Mouse (Mus musculus) heart, embryonic 10.5 days (tissue): ENCODE data around the gene Ucp2. TPM values are rescaled to one million over a fixed set of nuclear protein-coding genes. Genes with fewer than 3 reads are reported as not detected.
"Not testable (repeated sequence)": the region's sequence is repeated elsewhere in the genome, so short reads cannot be mapped to it uniquely, and the experiment has no call there.

ENCODE experiments used
- DNase-seq: peaks from one replicate; pipeline ENCODE4 v3.0.0-alpha.2; 2017; ENCODE audit warnings: low spot score
- H3K27ac ChIP-seq: fragments of 300-500 bp; sonication (generic); 2 replicates; pipeline ENCODE4 v1.5.1; 2016; ENCODE audit warnings: mild to moderate bottlenecking
- H3K27me3 ChIP-seq: fragments of 300-500 bp; sonication (generic); 2 replicates; pipeline ENCODE4 v1.6.1; 2016; ENCODE audit warnings: mild to moderate bottlenecking; ENCODE audit not compliant: poor library complexity, insufficient read depth, severe bottlenecking
- H3K36me3 ChIP-seq: fragments of 300-500 bp; sonication (generic); 2 replicates; pipeline ENCODE4 v1.6.1; 2016; ENCODE audit warnings: mild to moderate bottlenecking, moderate library complexity
- H3K4me1 ChIP-seq: fragments of 300-500 bp; sonication (generic); 2 replicates; pipeline ENCODE4 v1.6.1; 2016; ENCODE audit warnings: mild to moderate bottlenecking
- H3K4me3 ChIP-seq: fragments of 300-500 bp; sonication (generic); 2 replicates; pipeline ENCODE4 v1.5.1; 2016; ENCODE audit warnings: mild to moderate bottlenecking, moderate library complexity
- H3K9me3 ChIP-seq: fragments of 300-500 bp; sonication (generic); 2 replicates; pipeline ENCODE4 v1.6.1; 2016; ENCODE audit warnings: mild to moderate bottlenecking, moderate library complexity
- WGBS: fragments of 180-500 bp; shearing (Covaris S2); methylation state at CpG from one replicate; pipeline ENCODE4 v1.1.7; 2016; 5-methylcytosine and 5-hydroxymethylcytosine counted together
- polyA plus RNA-seq: library from polyadenylated mRNA; unstranded; fragments of >200 nt; fragmentation: Nextera tagmentation; extraction: Ambion mirVana; gene quantifications from 2 replicates; pipeline ENCODE4 v1.2.1, GENCODE M21; 2016

Gene Ucp2
- polyA plus RNA-seq, 1 experiment from 2014 or later = 165 TPM

DNA sequence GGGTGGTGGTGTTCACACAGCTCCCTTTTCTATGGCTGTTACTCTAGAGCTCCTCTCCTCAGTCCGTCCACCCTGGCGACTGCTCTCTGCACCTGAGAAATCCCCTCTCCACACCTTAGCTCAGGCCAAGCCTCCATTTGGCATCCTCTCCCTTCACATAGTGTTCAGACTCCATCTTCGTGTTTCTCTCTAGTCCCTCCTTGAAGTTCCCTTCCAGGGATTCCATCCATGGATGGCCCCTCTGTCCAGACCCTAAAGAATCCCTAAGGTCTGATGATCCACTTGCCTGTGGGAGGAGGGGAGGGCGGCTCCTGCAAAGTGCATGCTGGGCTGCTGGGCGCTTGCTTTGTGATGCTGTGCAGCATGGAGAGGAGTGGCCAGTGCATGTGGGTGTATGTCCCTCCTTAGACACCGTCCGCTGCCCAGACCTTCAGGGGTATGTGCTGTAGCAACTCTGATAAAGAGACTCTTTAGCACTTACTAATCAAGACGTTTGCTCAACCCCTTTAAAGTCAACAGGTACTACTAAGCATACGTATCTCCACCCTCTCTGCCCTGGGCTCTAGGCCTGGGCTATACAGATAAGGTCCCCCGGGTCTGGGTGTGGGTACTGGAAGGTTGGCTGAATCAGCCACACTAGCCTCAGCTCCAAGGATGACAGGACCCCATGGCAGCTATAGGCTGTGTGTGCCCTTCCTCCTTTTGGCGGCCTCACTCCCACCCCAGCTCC is 26.2 kb upstream of the Ucp2 start:
- WGBS = 69% methylated on average over 11 of the region's 11 CpGs
- Histone ChIP-seq H3K4me3 (peak overlapping the region; percentile 36; the same call in 1 of the 2 replicates), H3K4me1 (peaks cover 44% of the 10 kb centered on the region), H3K27me3 (no peaks in the 10 kb centered on the region), H3K27ac (peak overlapping the region; percentile 79), H3K9me3 (no peaks in the 10 kb centered on the region), H3K36me3 (peaks cover 26% of the 10 kb centered on the region; the same call in 1 of the 2 replicates)
- peak; percentile 95 for DNase-seq

DNA sequence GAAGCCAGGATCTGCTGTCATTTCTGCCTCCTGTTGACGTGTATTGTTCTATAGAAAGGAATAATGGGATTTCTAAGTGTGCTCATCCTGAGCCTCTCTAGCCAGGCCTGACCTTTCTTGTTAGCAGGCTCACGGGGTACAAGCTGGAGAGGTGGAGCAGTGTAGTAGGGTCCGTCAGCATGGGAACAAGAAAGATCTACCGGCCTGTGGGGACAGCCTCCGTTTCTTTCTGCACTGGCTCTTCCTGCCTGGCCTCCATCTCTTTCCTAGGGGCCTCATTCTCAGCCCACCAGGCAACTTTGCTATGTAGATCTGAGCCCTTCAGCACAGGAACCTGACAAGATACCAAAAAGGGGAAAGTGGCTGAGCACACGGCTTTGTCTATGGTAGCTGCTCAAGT is 24.4 kb upstream of the Ucp2 start:
- Histone ChIP-seq H3K4me1 (peaks cover 61% of the 10 kb centered on the region), H3K4me3 (no peak overlapping the region), H3K27me3 (no peaks in the 10 kb centered on the region), H3K36me3 (peaks cover 20% of the 10 kb centered on the region; the same call in 1 of the 2 replicates), H3K9me3 (no peaks in the 10 kb centered on the region), H3K27ac (peak overlapping the region; percentile 79; the same call in 1 of the 2 replicates)
- WGBS = 83% methylated on average over 6 of the region's 6 CpGs
- DNase-seq = no peak

DNA sequence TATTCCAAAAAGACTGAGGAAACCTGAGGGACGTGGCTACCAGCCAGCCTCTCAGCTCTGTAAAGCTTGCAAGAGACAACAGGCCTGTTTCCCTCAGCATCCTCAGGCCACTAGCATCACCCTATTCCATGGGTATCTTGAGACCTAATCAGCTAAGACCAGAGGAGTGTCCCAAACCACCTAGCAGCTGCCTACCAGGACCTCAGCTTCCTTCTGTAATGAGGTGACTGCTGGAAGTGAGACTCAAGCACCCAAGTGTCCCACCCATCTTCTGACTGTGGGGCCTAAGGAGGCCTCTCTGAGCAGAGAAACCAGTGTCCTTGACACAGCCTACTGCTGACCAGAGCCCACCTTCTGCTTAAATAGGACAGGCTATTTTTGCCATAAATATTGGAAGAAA is 23.6 kb upstream of the Ucp2 start:
- 92% methylated on average over 1 of the region's 1 CpGs for WGBS
- H3K9me3 ChIP-seq = no peaks in the 10 kb centered on the region
- peaks cover 62% of the 10 kb centered on the region for H3K4me1 ChIP-seq
- no peak overlapping the region for H3K4me3 ChIP-seq
- H3K27ac ChIP-seq = no peak overlapping the region; the same call in 1 of the 2 replicates
- no peak for DNase-seq
- H3K27me3 ChIP-seq = no peaks in the 10 kb centered on the region
- H3K36me3 ChIP-seq = peaks cover 16% of the 10 kb centered on the region; the same call in 1 of the 2 replicates

DNA sequence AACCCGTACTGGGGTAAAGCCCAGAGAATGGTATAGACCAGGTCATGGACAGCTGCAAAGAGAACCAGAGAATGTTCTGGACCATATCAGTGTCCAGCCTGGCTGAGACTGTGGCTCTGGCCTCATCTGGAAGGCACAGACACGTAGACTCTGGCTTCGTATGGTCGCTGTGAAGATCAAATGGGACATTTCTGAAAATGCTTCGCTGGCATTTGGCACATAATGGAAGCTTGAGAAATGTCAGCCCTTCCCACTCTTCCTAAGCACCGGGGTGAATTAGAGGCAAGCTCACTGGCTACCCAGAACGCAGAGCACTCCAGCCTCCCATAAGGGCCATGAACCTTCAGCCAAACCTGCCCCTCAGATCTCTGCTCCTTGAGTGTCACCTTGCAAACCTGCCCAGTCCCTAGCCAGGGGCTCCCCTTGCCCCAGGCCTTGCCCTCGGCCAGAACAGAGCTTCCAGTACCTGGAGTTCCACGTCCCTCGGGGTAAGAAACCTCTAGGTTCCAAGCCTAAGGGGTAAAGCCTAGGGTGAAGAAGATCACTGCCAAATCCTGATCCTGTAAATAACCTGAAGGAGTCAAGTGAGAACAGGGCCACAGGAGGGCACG is 22.2 kb upstream of the Ucp2 start:
- no peak overlapping the region for H3K27ac ChIP-seq
- no peaks in the 10 kb centered on the region for H3K9me3 ChIP-seq
- peaks cover 56% of the 10 kb centered on the region for H3K4me1 ChIP-seq
- peaks cover 16% of the 10 kb centered on the region; the same call in 1 of the 2 replicates for H3K36me3 ChIP-seq
- H3K4me3 ChIP-seq = no peak overlapping the region
- whole genome bisulfite sequencing = 91% methylated on average over 11 of the region's 11 CpGs
- DNase-seq = no peak
- H3K27me3 ChIP-seq = no peaks in the 10 kb centered on the region

DNA sequence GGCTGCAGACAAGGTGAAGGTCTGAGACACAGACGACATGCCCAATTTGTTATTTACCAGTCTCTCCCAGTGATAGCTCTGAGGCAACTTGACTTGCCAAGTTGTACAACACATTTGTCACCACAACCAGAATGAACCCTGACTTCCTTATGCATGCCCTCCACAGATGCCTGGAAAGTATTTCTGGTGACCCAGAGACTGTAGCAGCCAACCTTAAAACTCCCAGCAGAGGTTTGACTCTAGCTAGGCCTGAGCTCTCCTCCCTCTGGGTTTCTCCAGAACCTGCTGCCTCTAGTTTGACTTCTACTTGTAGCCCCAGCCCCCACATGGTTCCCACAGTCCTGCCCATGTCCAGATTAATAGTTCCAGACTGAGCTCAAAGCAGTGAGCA is 21.7 kb upstream of the Ucp2 start:
- H3K27me3 ChIP-seq = no peaks in the 10 kb centered on the region

DNA sequence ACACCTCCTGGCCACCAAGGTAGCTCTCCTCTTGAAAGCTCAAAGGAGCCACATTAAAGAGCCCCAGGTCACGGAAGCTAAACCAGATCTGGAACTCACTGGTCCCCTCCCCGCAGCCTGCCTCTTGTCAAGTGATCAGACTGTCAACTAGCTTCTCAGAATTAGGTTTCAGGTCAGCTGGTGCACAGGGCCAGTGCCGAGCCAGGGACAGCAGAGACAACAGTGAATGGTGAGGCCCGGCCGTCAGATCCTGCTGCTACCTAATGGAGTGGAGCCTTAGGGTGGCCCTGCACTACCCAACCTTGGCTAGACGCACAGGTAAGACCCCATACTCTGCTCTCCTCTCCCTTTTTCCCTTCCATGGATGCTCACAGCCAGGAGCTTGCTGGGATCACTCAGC is 20.4 kb upstream of the Ucp2 start, which contains the start of gene Ucp3:
Ucp3 (plus strand) TSS at position 214 of the 400 bp plus-strand sequence.
- Histone ChIP-seq H3K27ac (peak within 1 kb of the TSS; percentile 32), H3K36me3 (peaks cover 6% of the 10 kb centered on the region; the same call in 1 of the 2 replicates), H3K4me1 (peaks cover 43% of the 10 kb centered on the region), H3K27me3 (no peaks in the 10 kb centered on the region), H3K9me3 (no peaks in the 10 kb centered on the region), H3K4me3 (no peak within 1 kb of the TSS)
- WGBS = 59% methylated on average over 6 of the region's 6 CpGs
- no peak for DNase-seq

More for the DNA sequence above, 21.7 kb upstream of the Ucp2 start:
- Histone ChIP-seq H3K9me3 (no peaks in the 10 kb centered on the region), H3K4me3 (no peak overlapping the region), H3K27ac (0 out of 2 replicates have a peak overlapping the region, but pooled peaks have one; percentile 3), H3K4me1 (peaks cover 51% of the 10 kb centered on the region), H3K36me3 (peaks cover 16% of the 10 kb centered on the region; the same call in 1 of the 2 replicates)
- no peak for DNase-seq
- 97% methylated on average over 1 of the region's 1 CpGs for WGBS

DNA sequence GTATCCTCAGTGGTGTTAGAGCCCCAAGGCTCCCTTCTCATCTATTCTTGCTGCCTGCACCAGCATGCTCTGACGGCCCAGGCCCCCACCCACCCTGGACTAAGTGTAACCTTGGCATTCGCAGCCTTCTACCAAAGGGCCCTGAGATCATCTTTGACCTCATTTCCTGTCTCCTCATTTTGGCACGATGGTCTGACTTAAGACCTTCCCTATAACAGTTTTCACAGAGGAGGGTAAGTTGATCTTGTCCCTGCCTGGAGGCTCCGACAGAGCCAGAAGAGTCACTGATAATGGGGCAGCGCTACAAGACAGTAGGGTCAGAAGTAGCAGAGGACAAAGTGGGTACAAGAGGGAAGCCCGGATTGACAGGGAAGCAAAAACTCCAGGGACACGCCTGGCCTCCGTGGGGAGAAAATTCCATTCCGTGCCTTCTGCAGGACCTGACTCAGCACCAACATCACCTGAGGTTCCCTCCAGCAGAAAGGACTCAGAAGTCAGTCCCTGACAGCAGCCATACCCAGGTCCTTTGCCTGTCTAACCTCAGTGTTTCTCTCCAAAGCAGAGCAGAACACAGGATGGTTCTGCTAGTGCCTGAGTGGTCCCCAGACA is 19.2 kb upstream of the Ucp2 start:
- no peaks in the 10 kb centered on the region for H3K9me3 ChIP-seq
- no peak overlapping the region for H3K4me3 ChIP-seq
- DNase-seq = no peak
- peaks cover 6% of the 10 kb centered on the region; the same call in 1 of the 2 replicates for H3K36me3 ChIP-seq
- H3K27ac ChIP-seq = no peak overlapping the region
- WGBS = 63% methylated on average over 9 of the region's 9 CpGs
- peaks cover 41% of the 10 kb centered on the region for H3K4me1 ChIP-seq
- H3K27me3 ChIP-seq = no peaks in the 10 kb centered on the region

DNA sequence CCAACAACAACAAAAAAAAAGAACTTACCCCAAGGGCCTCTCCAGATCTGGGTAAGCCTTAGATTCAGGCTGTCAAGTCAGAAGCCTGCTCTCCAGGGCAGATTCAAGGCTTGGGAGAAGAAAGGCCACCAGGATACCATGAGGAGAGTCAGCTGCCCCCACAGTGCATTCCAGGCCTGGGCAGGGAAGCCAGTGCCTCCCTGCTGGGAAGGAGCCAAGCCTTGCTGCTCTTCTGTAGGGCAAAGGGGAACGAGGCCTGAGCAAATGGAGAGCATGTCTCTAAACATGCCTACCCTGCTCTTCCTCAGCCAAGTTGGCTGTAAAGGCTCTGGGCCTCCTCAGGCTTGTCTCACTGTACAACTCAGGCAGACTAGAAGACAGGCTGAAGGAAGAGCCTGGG is 18.5 kb upstream of the Ucp2 start:
- DNase-seq = no peak
- 53% methylated on average over 1 of the region's 1 CpGs for WGBS
- no peak overlapping the region for H3K4me3 ChIP-seq
- H3K27ac ChIP-seq = no peak overlapping the region
- no peaks in the 10 kb centered on the region for H3K27me3 ChIP-seq
- H3K4me1 ChIP-seq = peaks cover 40% of the 10 kb centered on the region
- no peaks in the 10 kb centered on the region for H3K36me3 ChIP-seq
- H3K9me3 ChIP-seq = no peaks in the 10 kb centered on the region

DNA sequence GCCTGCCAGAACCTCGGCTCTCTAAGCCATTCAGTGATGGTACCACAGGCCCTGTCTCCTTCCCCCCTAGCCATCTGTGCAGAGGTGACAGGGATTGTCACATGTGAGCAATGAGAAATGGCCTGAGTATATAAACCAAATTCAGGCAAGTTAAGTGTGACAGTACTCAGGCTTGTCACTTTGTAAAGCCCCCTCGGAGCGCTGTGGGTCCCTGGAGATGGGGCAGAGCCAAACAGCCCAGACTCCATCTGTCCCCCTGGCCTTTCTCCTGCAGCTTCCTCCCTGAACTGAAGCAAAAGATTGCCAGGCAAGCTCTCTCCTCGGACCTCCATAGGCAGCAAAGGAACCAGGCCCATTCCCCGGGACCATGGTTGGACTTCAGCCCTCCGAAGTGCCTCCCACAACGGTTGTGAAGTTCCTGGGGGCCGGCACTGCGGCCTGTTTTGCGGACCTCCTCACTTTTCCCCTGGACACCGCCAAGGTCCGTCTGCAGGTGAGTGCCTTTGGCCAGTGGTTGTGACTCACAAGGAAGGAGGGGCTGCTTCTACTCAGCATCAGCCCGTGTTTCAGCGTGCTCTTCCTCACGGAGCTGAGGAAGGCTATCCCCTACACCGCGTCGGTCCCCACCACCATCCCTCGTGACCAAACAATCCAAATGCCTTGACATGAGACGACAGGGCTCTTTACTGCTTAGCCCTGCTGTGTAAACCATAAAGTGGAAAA is 13.9 kb upstream of the Ucp2 start:
- H3K36me3 ChIP-seq = no peaks in the 10 kb centered on the region
- peaks cover 14% of the 10 kb centered on the region for H3K4me1 ChIP-seq
- WGBS = 76% methylated on average over 20 of the region's 20 CpGs

DNA sequence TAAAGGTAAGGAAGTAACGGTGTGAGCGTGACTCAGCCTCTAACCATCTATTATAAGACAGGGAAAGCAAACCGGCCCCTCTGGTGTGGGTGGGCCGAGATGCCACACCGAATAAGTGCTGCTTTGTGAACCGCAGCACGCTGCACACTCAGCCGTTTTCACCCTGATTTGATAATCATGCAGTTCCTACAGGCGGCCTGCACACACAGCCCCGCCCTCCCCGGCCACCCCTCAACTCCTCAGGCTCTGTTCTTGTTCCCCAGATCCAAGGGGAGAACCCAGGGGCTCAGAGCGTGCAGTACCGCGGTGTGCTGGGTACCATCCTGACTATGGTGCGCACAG is 13.3 kb upstream of the Ucp2 start:
- H3K36me3 ChIP-seq = no peaks in the 10 kb centered on the region
- H3K4me3 ChIP-seq = no peak overlapping the region
- no peaks in the 10 kb centered on the region for H3K9me3 ChIP-seq
- WGBS = 62% methylated on average over 15 of the region's 15 CpGs
- peaks cover 12% of the 10 kb centered on the region; the same call in 1 of the 2 replicates for H3K27me3 ChIP-seq
- no peak for DNase-seq
- H3K27ac ChIP-seq = no peak overlapping the region
- H3K4me1 ChIP-seq = peaks cover 11% of the 10 kb centered on the region

More for the DNA sequence above, 13.9 kb upstream of the Ucp2 start:
- H3K27me3 ChIP-seq = peaks cover 12% of the 10 kb centered on the region; the same call in 1 of the 2 replicates
- DNase-seq = no peak
- H3K9me3 ChIP-seq = no peaks in the 10 kb centered on the region
- no peak overlapping the region for H3K4me3 ChIP-seq
- no peak overlapping the region for H3K27ac ChIP-seq

DNA sequence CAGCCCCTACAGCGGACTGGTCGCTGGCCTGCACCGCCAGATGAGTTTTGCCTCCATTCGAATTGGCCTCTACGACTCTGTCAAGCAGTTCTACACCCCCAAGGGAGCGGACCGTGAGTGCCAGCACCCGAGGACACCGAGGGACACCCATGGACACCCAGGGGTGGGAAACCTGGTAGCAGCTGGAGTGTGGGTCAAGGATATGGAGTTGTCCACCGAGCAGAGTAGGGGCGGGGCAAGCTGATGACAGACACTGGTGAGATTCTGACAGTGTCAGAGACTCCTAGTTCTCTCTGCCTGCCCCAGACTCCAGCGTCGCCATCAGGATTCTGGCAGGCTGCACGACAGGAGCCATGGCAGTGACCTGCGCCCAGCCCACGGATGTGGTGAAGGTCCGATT is 13.0 kb upstream of the Ucp2 start:
- no peak overlapping the region for H3K4me3 ChIP-seq
- H3K9me3 ChIP-seq = no peaks in the 10 kb centered on the region
- peaks cover 12% of the 10 kb centered on the region; the same call in 1 of the 2 replicates for H3K27me3 ChIP-seq
- H3K36me3 ChIP-seq = no peaks in the 10 kb centered on the region
- 73% methylated on average over 17 of the region's 17 CpGs for WGBS
- H3K27ac ChIP-seq = no peak overlapping the region
- 0 out of 2 replicates have a peak, but pooled peaks cover 10% of the 10 kb centered on the region for H3K4me1 ChIP-seq
- no peak for DNase-seq

DNA sequence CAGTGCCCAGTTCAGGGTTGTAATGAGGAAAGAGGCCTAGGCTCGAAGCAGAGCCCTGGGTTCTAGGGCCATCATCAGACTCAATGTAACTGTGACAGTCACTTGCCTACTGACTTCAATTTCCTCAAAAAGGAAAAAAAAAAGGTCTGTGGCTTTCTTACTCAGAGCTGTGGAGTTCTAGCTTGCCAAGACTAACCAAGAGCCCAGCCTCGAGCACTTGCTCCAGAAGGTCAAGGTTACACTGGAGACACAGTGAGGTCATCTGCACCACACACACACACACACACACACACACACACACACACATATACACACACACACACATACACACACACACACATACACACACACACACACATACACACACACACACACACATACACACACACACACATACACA is 11.1 kb upstream of the Ucp2 start:
- H3K4me3 ChIP-seq, H3K36me3 ChIP-seq, H3K9me3 ChIP-seq, H3K27ac ChIP-seq, H3K4me1 ChIP-seq, DNase-seq: not testable (repeated sequence)
- H3K27me3 ChIP-seq = peaks cover 12% of the 10 kb centered on the region; the same call in 1 of the 2 replicates
- WGBS = 82% methylated on average over 2 of the region's 2 CpGs
